Mouse (Mus musculus) neutrophil, adult 83 days (primary cell): ENCODE results near the gene Gm5788. TPM values are rescaled to one million over a fixed set of nuclear protein-coding genes. Genes with fewer than 3 reads are reported as not detected.

Experiments
- total RNA-seq, 2 experiments: library from RNA; stranded (reverse); gene quantifications; one replicate each; pipeline ENCODE4 v1.2.4; 2023

The Gm5788 gene
- not detected for total RNA-seq

DNA sequence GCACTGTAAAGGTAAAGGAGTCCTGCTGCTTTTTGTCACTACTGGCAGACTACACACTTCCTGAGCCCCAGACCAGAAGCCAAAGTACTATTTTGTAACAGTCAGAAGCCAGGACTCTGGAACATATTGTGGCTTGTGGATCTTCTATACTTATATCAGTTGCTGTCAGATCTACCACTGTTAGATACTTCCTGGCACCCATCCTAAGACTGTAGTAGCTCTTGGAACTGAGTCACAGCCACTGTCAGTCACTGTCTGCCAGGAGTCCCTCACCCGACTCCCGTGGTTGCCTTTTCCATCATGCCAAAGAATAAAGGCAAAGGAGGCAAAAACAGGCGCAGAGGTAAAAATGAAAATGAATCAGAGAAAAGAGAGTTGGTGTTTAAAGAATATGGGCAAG is at the start of gene Gm5788:
TSS of gene Gm5788 (plus strand) at position 301 of the 400 bp plus-strand sequence.

DNA sequence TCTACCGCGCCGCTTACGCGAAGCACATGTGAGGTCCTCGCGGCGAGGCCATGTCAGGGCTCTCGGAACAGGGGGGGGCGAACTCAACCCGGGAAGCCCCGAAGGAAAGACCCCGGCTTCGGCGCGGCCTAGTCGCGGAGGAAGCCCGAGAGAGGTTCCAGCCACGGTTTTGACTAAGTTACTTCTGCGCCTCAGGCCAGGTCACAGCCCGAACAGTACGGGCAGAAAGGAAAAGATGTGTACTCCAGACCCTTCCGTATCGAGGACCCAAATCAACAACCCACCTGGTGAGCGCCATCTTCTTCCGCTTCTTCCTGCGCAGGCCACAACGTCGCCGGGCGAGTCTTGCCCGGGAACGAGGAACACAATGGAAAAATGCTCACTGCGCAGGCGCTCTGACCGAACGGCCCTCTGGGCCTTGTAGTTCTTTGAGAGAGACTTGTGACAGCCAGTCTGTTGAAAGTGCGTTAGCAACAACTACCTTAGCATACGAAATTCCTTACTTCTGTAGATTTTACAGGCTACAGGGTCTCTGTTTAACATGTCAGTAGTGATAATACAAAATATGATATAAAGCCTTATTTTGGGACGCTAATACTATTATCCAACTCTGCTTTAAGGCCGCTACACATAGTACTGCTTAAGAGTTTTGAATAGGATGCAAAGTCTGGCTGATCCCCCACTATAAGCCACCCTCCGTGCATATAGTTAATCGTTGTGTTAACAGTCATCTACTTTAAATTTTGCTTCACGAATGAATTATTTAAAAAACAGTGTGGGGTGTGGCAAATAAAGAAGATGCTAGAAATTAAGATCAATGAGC is 22.3 kb upstream of the Gm5788 start, which contains the start of gene Snw1:
TSS of gene Snw1 (minus strand) at position 311 of the 823 bp plus-strand sequence.

DNA sequence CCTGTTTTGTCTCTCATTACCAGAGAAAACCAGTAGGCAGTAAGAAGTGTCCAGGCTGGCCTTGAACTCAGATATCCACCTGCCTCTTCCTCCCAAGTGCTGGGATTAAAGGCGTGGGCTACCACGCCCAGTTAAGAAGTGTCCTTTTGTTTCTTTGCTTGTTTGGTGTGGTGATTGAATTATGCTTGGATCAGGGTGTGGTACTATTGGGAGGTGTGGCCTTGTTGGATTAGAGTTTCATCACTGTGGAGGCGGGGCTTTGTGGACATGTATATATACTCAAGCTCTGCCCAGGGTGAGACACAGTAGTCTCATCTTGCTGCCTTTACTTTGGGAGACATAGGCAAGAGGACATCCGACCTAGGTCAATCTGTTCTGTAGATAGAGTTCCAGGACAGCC is 19.5 kb downstream of the Gm5788 start, which contains the start of gene Gm8300:
TSS of gene Gm8300 (plus strand) at position 301 of the 400 bp plus-strand sequence.

Other genes with a start within 250 kb of the Gm5788 start
- 10 to 100 TPM; 28.3 to 30.0 TPM for gene Vipas39, start 228.5 kb upstream of the Gm5788 start, total RNA-seq
- gene Ahsa1, start 228.2 kb upstream of the Gm5788 start, total RNA-seq = 10 to 100 TPM; 75.1 to 81.8 TPM
- not detected for gene Ism2, start 195.0 kb upstream of the Gm5788 start, total RNA-seq
- 100 to 1,000 TPM; 116 to 137 TPM for gene Sptlc2, start 106.4 kb upstream of the Gm5788 start, total RNA-seq
- 10 to 100 TPM; 40.2 to 44.3 TPM for gene Slirp, start 50.8 kb upstream of the Gm5788 start, total RNA-seq
- 10 to 100 TPM; 18.2 to 19.0 TPM for gene Alkbh1, start 50.7 kb upstream of the Gm5788 start, total RNA-seq
- gene Snw1, start 22.4 kb upstream of the Gm5788 start, total RNA-seq = 10 to 100 TPM; 43.7 to 46.2 TPM
- gene Gm8300, start 19.6 kb downstream of the Gm5788 start, total RNA-seq = not detected
- gene Oog1, start 108.0 kb downstream of the Gm5788 start, total RNA-seq = not detected
- gene Gm4027, start 124.1 kb downstream of the Gm5788 start, total RNA-seq = not detected
- not detected for gene Gm16381, start 149.9 kb downstream of the Gm5788 start, total RNA-seq